Mouse (Mus musculus) thymus, adult 2 months (tissue): ENCODE measurements around the gene Lsamp.

ENCODE experiments used
- CTCF ChIP-seq: fragments of 200-500 bp; IDR thresholded peaks from 2 replicates; pipeline ENCODE4 v1.5.1; 2012; ENCODE audit warnings: mild to moderate bottlenecking, control low read depth, low read length, moderate library complexity, borderline replicate concordance; ENCODE audit not compliant: control insufficient read depth, poor library complexity, insufficient read depth; ENCODE audit errors: extremely low read depth
- POLR2A ChIP-seq: fragments of 200-500 bp; IDR thresholded peaks from 2 replicates; pipeline ENCODE4 v1.6.1; 2012; ENCODE audit warnings: mild to moderate bottlenecking, low read length, control low read depth, moderate library complexity; ENCODE audit not compliant: control insufficient read depth, poor library complexity, insufficient read depth; ENCODE audit errors: extremely low read depth

DNA sequence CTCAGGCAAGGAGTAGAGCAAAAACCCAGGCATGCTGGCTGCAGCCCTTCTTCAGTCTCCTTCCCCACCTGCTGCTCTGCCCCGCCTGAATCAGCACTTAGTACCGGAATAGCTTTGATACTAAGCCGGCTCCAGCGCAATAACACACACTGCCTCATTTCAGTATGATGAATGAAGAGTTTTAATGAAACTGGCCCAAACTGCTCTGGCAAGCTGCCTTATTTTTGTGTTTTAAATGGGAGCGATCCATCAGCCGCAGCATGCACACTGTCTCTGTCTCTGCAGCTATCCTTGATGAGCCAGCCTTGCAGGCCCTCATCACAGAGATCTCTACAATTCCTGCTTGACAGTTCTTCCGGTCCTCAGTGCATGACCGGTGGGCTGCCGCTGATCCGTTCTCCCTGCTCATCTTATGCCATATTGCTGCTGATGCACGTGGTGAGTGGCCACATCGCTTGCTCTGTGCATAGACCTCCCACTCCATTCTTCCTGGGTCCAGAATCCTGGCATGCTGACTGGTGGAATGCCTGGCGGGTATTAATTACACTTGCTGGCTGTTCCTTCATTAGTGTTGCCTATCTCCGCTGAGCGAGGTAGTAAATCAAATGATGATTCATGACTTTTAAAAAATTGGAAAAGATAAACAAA is 479.4 kb downstream of the Lsamp start:
- TF ChIP-seq CTCF (no peak), POLR2A (no peak)
